Mouse (Mus musculus): ENCODE results near the gene Cox4i2. TPM values are rescaled to one million over a fixed set of nuclear protein-coding genes. Genes with fewer than 3 reads are reported as not detected.

The Cox4i2 gene
- polyA plus RNA-seq, 1 experiment = 6.9 TPM

- no peak overlapping the region for H3K4me3 ChIP-seq (ENCODE audit: insufficient read depth, low read length)
- H3K4me1 ChIP-seq (ENCODE audit: control insufficient read depth, insufficient read depth, low read length) = peaks cover 1% of the 10 kb centered on the region
- TF ChIP-seq POLR2A (IDR thresholded peaks at IDR 0.05; ENCODE audit: extremely low read depth, insufficient read depth, low read length) = no peak
- TF ChIP-seq CTCF (IDR thresholded peaks at IDR 0.05; ENCODE audit: extremely low read depth, insufficient read depth, low read length) = no peak
- peak overlapping the region; percentile 72 for H3K27ac ChIP-seq (ENCODE audit: insufficient read depth, low read length)
Measured at GRCm38 (mm10) chr2:152739842-152740260, 14.1 kb upstream of the Cox4i2 start.

GRCm38 (mm10) chr2:152740490-152740889 is 13.5 kb upstream of the Cox4i2 start:
- TF ChIP-seq POLR2A (IDR thresholded peaks at IDR 0.05; ENCODE audit: extremely low read depth, insufficient read depth, low read length) (no peak), CTCF (IDR thresholded peaks at IDR 0.05; ENCODE audit: extremely low read depth, insufficient read depth, low read length) (no peak)
- no peak overlapping the region for H3K27ac ChIP-seq (ENCODE audit: insufficient read depth, low read length)
- no peak overlapping the region for H3K4me3 ChIP-seq (ENCODE audit: insufficient read depth, low read length)
- peaks cover 1% of the 10 kb centered on the region for H3K4me1 ChIP-seq (ENCODE audit: control insufficient read depth, insufficient read depth, low read length)

- Histone ChIP-seq H3K27ac (ENCODE audit: insufficient read depth, low read length) (peak overlapping the region; percentile 58; the same call in 1 of the 2 replicates), H3K4me3 (ENCODE audit: insufficient read depth, low read length) (no peak overlapping the region), H3K4me1 (ENCODE audit: control insufficient read depth, insufficient read depth, low read length) (peaks cover 1% of the 10 kb centered on the region)
- TF ChIP-seq CTCF (IDR thresholded peaks at IDR 0.05; ENCODE audit: extremely low read depth, insufficient read depth, low read length) (no peak), POLR2A (IDR thresholded peaks at IDR 0.05; ENCODE audit: extremely low read depth, insufficient read depth, low read length) (no peak)
Measured at GRCm38 (mm10) chr2:152741153-152742041, 12.6 kb upstream of the Cox4i2 start.

GRCm38 (mm10) chr2:152742435-152742834 is 11.5 kb upstream of the Cox4i2 start:
- TF ChIP-seq POLR2A (IDR thresholded peaks at IDR 0.05; ENCODE audit: extremely low read depth, insufficient read depth, low read length) (no peak), CTCF (IDR thresholded peaks at IDR 0.05; ENCODE audit: extremely low read depth, insufficient read depth, low read length) (peak; percentile 33; the same call in 1 of the 2 replicates)
- H3K27ac ChIP-seq (ENCODE audit: insufficient read depth, low read length) = 0 out of 2 replicates have a peak overlapping the region, but pooled peaks have one; percentile 36
- no peak overlapping the region for H3K4me3 ChIP-seq (ENCODE audit: insufficient read depth, low read length)
- H3K4me1 ChIP-seq (ENCODE audit: control insufficient read depth, insufficient read depth, low read length) = no peaks in the 10 kb centered on the region; the same call in 1 of the 2 replicates

- TF ChIP-seq CTCF (IDR thresholded peaks at IDR 0.05; ENCODE audit: extremely low read depth, insufficient read depth, low read length) (no peak), POLR2A (IDR thresholded peaks at IDR 0.05; ENCODE audit: extremely low read depth, insufficient read depth, low read length) (no peak)
Measured at GRCm38 (mm10) chr2:152756474-152757393, 2.8 kb downstream of the Cox4i2 start.

GRCm38 (mm10) chr2:152757478-152757877 is 3.5 kb downstream of the Cox4i2 start:
- no peaks in the 10 kb centered on the region for H3K4me1 ChIP-seq (ENCODE audit: control insufficient read depth, insufficient read depth, low read length)
- H3K4me3 ChIP-seq (ENCODE audit: insufficient read depth, low read length) = no peak overlapping the region
- H3K27ac ChIP-seq (ENCODE audit: insufficient read depth, low read length) = no peak overlapping the region
- no peak for TF ChIP-seq POLR2A (IDR thresholded peaks at IDR 0.05; ENCODE audit: extremely low read depth, insufficient read depth, low read length)
- TF ChIP-seq CTCF (IDR thresholded peaks at IDR 0.05; ENCODE audit: extremely low read depth, insufficient read depth, low read length) = no peak

More at GRCm38 (mm10) chr2:152756474-152757393, 2.8 kb downstream of the Cox4i2 start:
- Histone ChIP-seq H3K4me3 (ENCODE audit: insufficient read depth, low read length) (no peak overlapping the region), H3K4me1 (ENCODE audit: control insufficient read depth, insufficient read depth, low read length) (no peaks in the 10 kb centered on the region), H3K27ac (ENCODE audit: insufficient read depth, low read length) (no peak overlapping the region)

- TF ChIP-seq POLR2A (IDR thresholded peaks at IDR 0.05; ENCODE audit: extremely low read depth, insufficient read depth, low read length) = no peak
- TF ChIP-seq CTCF (IDR thresholded peaks at IDR 0.05; ENCODE audit: extremely low read depth, insufficient read depth, low read length) = no peak
- no peak overlapping the region for H3K27ac ChIP-seq (ENCODE audit: insufficient read depth, low read length)
- H3K4me3 ChIP-seq (ENCODE audit: insufficient read depth, low read length) = no peak overlapping the region
- no peaks in the 10 kb centered on the region for H3K4me1 ChIP-seq (ENCODE audit: control insufficient read depth, insufficient read depth, low read length)
Measured at GRCm38 (mm10) chr2:152758351-152758750, 4.4 kb downstream of the Cox4i2 start.

- Histone ChIP-seq H3K27ac (ENCODE audit: insufficient read depth, low read length) (no peak overlapping the region), H3K4me1 (ENCODE audit: control insufficient read depth, insufficient read depth, low read length) (no peaks in the 10 kb centered on the region), H3K4me3 (ENCODE audit: insufficient read depth, low read length) (no peak overlapping the region)
- no peak for TF ChIP-seq POLR2A (IDR thresholded peaks at IDR 0.05; ENCODE audit: extremely low read depth, insufficient read depth, low read length)
- no peak for TF ChIP-seq CTCF (IDR thresholded peaks at IDR 0.05; ENCODE audit: extremely low read depth, insufficient read depth, low read length)
Measured at GRCm38 (mm10) chr2:152763310-152763709, 9.3 kb downstream of the Cox4i2 start.
